Mouse (Mus musculus) erythroblast, embryonic 14.5 days (primary cell): ENCODE data around the gene Ubash3b.

Source experiments
- GATA1 ChIP-seq: IDR thresholded peaks from 2 replicates; pipeline ENCODE4 v1.6.1; 2012; ENCODE audit warnings: low read length, inconsistent platforms, mixed read lengths
- TAL1 ChIP-seq: IDR thresholded peaks from 3 replicates; pipeline ENCODE4 v1.6.1; 2012; ENCODE audit warnings: low read length, inconsistent platforms, mixed read lengths

GRCm38 (mm10) chr9:41173158-41173557, 11.7 kb upstream of the Ubash3b start:
- TF ChIP-seq TAL1 = no peak
- no peak for TF ChIP-seq GATA1
